Mouse (Mus musculus): ENCODE measurements around the gene Trim3. TPM values are rescaled to one million over a fixed set of nuclear protein-coding genes. Genes with fewer than 3 reads are reported as not detected.

The Trim3 gene
- polyA plus RNA-seq, 1 experiment: 0.10 TPM

DNA sequence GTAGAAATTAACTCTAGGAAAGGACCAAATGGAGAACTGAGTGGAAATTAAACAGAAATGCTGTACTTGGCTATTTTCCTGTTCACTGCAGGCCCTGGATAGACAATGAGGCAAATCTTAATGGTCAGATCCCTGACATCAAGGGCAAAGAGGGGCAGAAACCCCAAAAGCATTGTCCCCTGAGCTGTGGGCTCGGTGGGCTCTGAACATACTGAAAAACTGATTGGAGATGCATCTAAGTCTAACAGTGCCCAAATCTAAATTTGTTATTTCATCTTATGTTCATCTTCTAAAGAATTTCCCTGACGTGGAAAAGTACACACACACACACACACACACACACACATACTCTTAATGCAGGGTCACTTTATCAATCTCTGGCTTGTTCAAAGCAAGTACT, 51.4 kb downstream of the Trim3 start:
- Histone ChIP-seq H3K9me3 (ENCODE audit: control insufficient read depth, low read length) (no peaks in the 10 kb centered on the region), H3K4me3 (replicated peaks) (no peak overlapping the region), H3K4me1 (ENCODE audit: control insufficient read depth) (peaks cover 9% of the 10 kb centered on the region), H3K27me3 (ENCODE audit: control insufficient read depth) (peaks cover 34% of the 10 kb centered on the region), H3K36me3 (ENCODE audit: control insufficient read depth) (no peaks in the 10 kb centered on the region)
- no peak for TF ChIP-seq TAL1 (IDR thresholded peaks at IDR 0.05; ENCODE audit: low read length)
- TF ChIP-seq GATA1 (IDR thresholded peaks at IDR 0.05; ENCODE audit: low read length): no peak

DNA sequence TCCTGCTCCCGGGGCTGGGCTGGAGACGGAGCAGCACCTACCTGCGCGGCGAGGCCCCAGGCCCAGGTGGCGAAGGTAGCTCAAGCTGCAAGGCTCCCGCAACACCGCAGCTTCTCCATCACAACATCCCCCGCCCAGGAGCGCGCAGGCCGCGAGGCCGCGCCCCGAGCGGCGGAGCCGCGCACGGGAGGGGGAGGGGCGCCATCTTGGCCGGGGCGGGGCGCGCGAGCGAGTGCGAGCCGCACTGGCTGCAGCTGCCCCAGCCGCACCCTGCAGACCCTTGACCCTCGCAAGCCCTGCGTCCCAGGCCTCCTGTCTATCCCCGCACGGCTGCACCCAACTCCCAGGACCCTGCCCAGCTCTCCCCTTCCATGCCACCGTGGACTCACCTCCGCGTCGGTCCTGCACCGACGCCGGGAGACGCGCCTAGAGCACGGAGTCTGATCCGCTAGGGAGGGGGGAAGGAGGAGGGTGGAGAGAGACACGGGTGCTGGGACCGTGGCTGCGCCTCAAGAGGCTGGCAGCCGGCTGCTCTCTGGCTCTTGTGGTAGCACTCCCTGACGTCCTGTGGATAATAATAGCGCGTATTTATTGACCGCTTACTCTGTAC, 52.2 kb downstream of the Trim3 start, which contains the start of gene Apbb1:
Gene Apbb1 (minus strand): TSS at position 560 of the 610 bp plus-strand sequence.
- Histone ChIP-seq H3K4me3 (replicated peaks) (peak within 1 kb of the TSS; percentile 63), H3K36me3 (ENCODE audit: control insufficient read depth) (no peaks in the 10 kb centered on the region), H3K27me3 (ENCODE audit: control insufficient read depth) (peaks cover 34% of the 10 kb centered on the region), H3K4me1 (ENCODE audit: control insufficient read depth) (peaks cover 9% of the 10 kb centered on the region), H3K9me3 (ENCODE audit: control insufficient read depth, low read length) (no peaks in the 10 kb centered on the region)
- TF ChIP-seq GATA1 (IDR thresholded peaks at IDR 0.05; ENCODE audit: low read length) (no peak), TAL1 (IDR thresholded peaks at IDR 0.05; ENCODE audit: low read length) (no peak)

- Histone ChIP-seq H3K27me3 (ENCODE audit: control insufficient read depth) (peaks cover 34% of the 10 kb centered on the region), H3K36me3 (ENCODE audit: control insufficient read depth) (no peaks in the 10 kb centered on the region), H3K9me3 (ENCODE audit: control insufficient read depth, low read length) (no peaks in the 10 kb centered on the region), H3K4me1 (ENCODE audit: control insufficient read depth) (peaks cover 9% of the 10 kb centered on the region), H3K4me3 (replicated peaks) (peak overlapping the region; percentile 63)
- TF ChIP-seq TAL1 (IDR thresholded peaks at IDR 0.05; ENCODE audit: low read length) (no peak), GATA1 (IDR thresholded peaks at IDR 0.05; ENCODE audit: low read length) (no peak)
These were observed 52.7 kb downstream of the Trim3 start for GRCm38 (mm10) chr7:105580627-105581089.

GRCm38 (mm10) chr7:105578481-105578880, 54.9 kb downstream of the Trim3 start:
- TF ChIP-seq GATA1 (IDR thresholded peaks at IDR 0.05; ENCODE audit: low read length) (no peak), TAL1 (IDR thresholded peaks at IDR 0.05; ENCODE audit: low read length) (no peak)
- H3K4me3 ChIP-seq (replicated peaks): no peak overlapping the region
- peaks cover 34% of the 10 kb centered on the region for H3K27me3 ChIP-seq (ENCODE audit: control insufficient read depth)
- H3K4me1 ChIP-seq (ENCODE audit: control insufficient read depth): peaks cover 9% of the 10 kb centered on the region
- H3K9me3 ChIP-seq (ENCODE audit: control insufficient read depth, low read length): no peaks in the 10 kb centered on the region
- H3K36me3 ChIP-seq (ENCODE audit: control insufficient read depth): no peaks in the 10 kb centered on the region

GRCm38 (mm10) chr7:105577377-105577871, 55.9 kb downstream of the Trim3 start:
- peaks cover 30% of the 10 kb centered on the region for H3K27me3 ChIP-seq (ENCODE audit: control insufficient read depth)
- H3K4me1 ChIP-seq (ENCODE audit: control insufficient read depth): peaks cover 9% of the 10 kb centered on the region
- H3K9me3 ChIP-seq (ENCODE audit: control insufficient read depth, low read length): no peaks in the 10 kb centered on the region
- TF ChIP-seq TAL1 (IDR thresholded peaks at IDR 0.05; ENCODE audit: low read length): no peak
- TF ChIP-seq GATA1 (IDR thresholded peaks at IDR 0.05; ENCODE audit: low read length): no peak
- H3K4me3 ChIP-seq (replicated peaks): no peak overlapping the region
- no peaks in the 10 kb centered on the region for H3K36me3 ChIP-seq (ENCODE audit: control insufficient read depth)

DNA sequence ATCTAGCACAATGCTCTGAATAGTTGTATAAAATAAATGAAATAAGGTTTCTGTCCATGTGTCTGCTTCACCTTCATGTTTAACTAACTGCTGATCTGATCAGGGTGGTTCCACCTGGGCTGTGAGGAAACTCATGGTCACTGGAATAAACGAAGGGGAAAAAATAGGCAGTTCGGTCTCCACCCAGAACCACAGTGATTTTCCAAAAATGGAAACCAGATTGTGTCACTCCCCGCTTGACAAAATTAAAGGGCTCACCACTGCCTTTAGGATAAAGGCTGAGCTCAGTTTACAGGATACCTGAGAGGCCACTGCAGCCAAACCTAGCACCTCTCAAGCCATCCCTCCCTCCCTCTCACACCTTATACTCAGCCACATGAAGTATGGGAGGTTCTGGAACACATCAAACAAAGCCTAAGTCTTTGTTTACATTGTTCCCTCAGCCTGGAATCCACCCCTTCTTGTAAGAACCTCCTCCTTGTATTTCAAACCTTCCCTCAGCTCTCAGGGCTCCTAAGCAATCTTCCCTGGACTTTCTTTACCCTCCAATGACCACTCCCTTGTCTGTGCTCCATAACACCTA, 57.1 kb downstream of the Trim3 start:
- no peak for TF ChIP-seq GATA1 (IDR thresholded peaks at IDR 0.05; ENCODE audit: low read length)
- TF ChIP-seq TAL1 (IDR thresholded peaks at IDR 0.05; ENCODE audit: low read length): no peak
- peaks cover 20% of the 10 kb centered on the region for H3K27me3 ChIP-seq (ENCODE audit: control insufficient read depth)
- no peaks in the 10 kb centered on the region for H3K9me3 ChIP-seq (ENCODE audit: control insufficient read depth, low read length)

GRCm38 (mm10) chr7:105574537-105574936, 58.8 kb downstream of the Trim3 start:
- Histone ChIP-seq H3K4me3 (replicated peaks) (no peak overlapping the region), H3K27me3 (ENCODE audit: control insufficient read depth) (peaks cover 3% of the 10 kb centered on the region), H3K9me3 (ENCODE audit: control insufficient read depth, low read length) (no peaks in the 10 kb centered on the region), H3K36me3 (ENCODE audit: control insufficient read depth) (no peaks in the 10 kb centered on the region), H3K4me1 (ENCODE audit: control insufficient read depth) (no peaks in the 10 kb centered on the region)
- TF ChIP-seq GATA1 (IDR thresholded peaks at IDR 0.05; ENCODE audit: low read length) (no peak), TAL1 (IDR thresholded peaks at IDR 0.05; ENCODE audit: low read length) (no peak)

More for the DNA sequence above, 57.1 kb downstream of the Trim3 start:
- no peaks in the 10 kb centered on the region for H3K36me3 ChIP-seq (ENCODE audit: control insufficient read depth)
- no peak overlapping the region for H3K4me3 ChIP-seq (replicated peaks)
- H3K4me1 ChIP-seq (ENCODE audit: control insufficient read depth): peaks cover 7% of the 10 kb centered on the region

- peaks cover 4% of the 10 kb centered on the region; the same call in 1 of the 2 replicates for H3K27me3 ChIP-seq (ENCODE audit: control insufficient read depth)
- no peak overlapping the region for H3K4me3 ChIP-seq (replicated peaks)
- no peaks in the 10 kb centered on the region for H3K4me1 ChIP-seq (ENCODE audit: control insufficient read depth)
- no peaks in the 10 kb centered on the region for H3K36me3 ChIP-seq (ENCODE audit: control insufficient read depth)
- TF ChIP-seq TAL1 (IDR thresholded peaks at IDR 0.05; ENCODE audit: low read length): no peak
- TF ChIP-seq GATA1 (IDR thresholded peaks at IDR 0.05; ENCODE audit: low read length): no peak
- H3K9me3 ChIP-seq (ENCODE audit: control insufficient read depth, low read length): no peaks in the 10 kb centered on the region
These were observed 60.4 kb downstream of the Trim3 start for GRCm38 (mm10) chr7:105572949-105573348.

DNA sequence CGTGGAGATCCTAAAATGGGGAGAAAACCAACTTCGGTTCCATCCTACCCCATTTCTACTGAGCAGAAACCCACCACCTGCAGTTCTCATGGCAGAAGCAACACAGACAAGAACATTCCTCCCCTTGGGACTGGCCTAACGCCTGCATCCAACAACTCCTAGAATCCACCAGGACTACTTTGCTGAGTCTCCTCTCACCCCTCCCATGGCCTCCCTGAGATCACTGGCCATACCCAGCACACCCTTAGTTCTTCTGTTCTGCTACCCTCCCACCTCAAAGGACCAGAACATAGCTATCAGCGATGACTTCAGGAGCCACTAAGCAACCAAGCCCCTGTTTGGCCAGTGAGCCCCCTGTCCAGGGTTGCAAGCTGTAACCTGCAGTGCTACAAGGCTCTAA, 62.6 kb downstream of the Trim3 start:
- peaks cover 4% of the 10 kb centered on the region; the same call in 1 of the 2 replicates for H3K27me3 ChIP-seq (ENCODE audit: control insufficient read depth)
- no peaks in the 10 kb centered on the region for H3K9me3 ChIP-seq (ENCODE audit: control insufficient read depth, low read length)
- H3K4me3 ChIP-seq (replicated peaks): no peak overlapping the region
- TF ChIP-seq GATA1 (IDR thresholded peaks at IDR 0.05; ENCODE audit: low read length) (no peak), TAL1 (IDR thresholded peaks at IDR 0.05; ENCODE audit: low read length) (no peak)
- H3K36me3 ChIP-seq (ENCODE audit: control insufficient read depth): no peaks in the 10 kb centered on the region
- no peaks in the 10 kb centered on the region for H3K4me1 ChIP-seq (ENCODE audit: control insufficient read depth)

All from erythroblast, embryonic 14.5 days (primary cell).